Mouse (Mus musculus): ENCODE data around the gene Igsf21. TPM values are rescaled to one million over a fixed set of nuclear protein-coding genes. Genes with fewer than 3 reads are reported as not detected.

Igsf21 gene
- polyA plus RNA-seq, 1 experiment from 2014 or later, result not detected

DNA sequence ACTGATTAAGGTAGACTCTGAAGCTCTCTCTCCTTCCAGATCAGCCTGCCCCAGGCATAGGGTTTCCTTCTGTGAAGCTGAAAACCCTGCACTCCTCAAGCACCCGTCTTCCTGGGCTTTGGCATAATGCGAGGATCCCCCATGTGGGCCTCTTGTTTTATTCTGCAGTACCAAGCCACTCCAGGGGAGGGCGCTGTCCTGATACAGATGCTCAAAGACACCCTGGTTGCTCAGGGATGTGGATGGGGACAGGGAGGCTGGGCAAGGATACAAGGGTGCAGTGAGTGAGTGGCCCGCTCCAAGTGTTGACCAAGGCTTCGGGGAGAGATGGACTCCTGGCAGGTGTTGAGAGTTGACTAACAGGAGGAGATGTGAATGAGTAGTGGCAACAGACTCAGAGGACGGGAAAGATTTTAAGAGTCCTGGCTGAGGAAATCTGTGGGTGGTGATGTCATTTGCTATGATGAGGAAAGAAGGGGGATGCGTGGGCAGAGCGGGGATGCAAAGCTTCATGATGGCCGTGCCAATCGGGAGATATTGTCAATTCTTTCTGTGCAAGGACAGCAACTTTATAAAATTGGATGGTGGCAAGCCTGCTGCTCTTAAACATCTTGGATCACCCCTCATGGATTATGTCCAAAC lies 102.6 kb downstream of the Igsf21 start:
- no peak overlapping the region for H3K4me3 ChIP-seq (ENCODE audit: low read depth, low read length)
- 66% methylated on average over 10 of the region's 10 CpGs for whole genome bisulfite sequencing (ENCODE audit: insufficient replicate concordance)
- no peaks in the 10 kb centered on the region for H3K27me3 ChIP-seq (ENCODE audit: control insufficient read depth, insufficient read depth, low read depth, low read length)
- H3K36me3 ChIP-seq (ENCODE audit: control insufficient read depth, insufficient read depth), result no peaks in the 10 kb centered on the region
- ATAC-seq (ENCODE audit: low read depth), result no peak
- H3K27ac ChIP-seq (ENCODE audit: low read length), result no peak overlapping the region
- no peaks in the 10 kb centered on the region for H3K4me1 ChIP-seq (ENCODE audit: control insufficient read depth, low read depth, low read length)
- H3K4me2 ChIP-seq (ENCODE audit: low read depth, low read length), result no peak overlapping the region
- no peaks in the 10 kb centered on the region; the same call in 1 of the 2 replicates for H3K9me3 ChIP-seq (replicated peaks; ENCODE audit: control insufficient read depth, low read length)
- H3K9ac ChIP-seq (ENCODE audit: low read depth, low read length), result no peak overlapping the region

DNA sequence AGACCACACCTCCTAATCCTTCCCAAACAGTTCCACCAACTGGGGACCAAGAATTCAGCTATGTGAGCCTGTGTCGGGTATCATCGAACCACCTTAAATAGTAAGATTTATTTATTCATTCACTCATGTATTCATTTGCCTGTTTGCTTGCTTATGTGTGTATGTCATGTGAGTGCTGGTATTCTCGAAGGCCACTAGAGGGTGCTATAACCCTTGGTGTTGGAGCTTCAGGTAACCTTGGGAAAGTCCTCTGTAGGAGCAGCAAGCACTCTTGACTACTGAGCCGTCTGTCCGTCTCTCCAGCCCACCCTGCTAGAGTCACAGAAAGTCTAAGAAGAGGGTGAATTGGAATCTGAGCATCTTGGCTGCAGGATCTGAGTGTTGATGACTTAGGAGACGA lies 103.4 kb downstream of the Igsf21 start:
- Histone ChIP-seq H3K4me3 (ENCODE audit: low read depth, low read length) (no peak overlapping the region), H3K27me3 (ENCODE audit: control insufficient read depth, insufficient read depth, low read depth, low read length) (no peaks in the 10 kb centered on the region), H3K4me2 (ENCODE audit: low read depth, low read length) (no peak overlapping the region), H3K27ac (ENCODE audit: low read length) (no peak overlapping the region), H3K9ac (ENCODE audit: low read depth, low read length) (no peak overlapping the region), H3K9me3 (replicated peaks; ENCODE audit: control insufficient read depth, low read length) (no peaks in the 10 kb centered on the region; the same call in 1 of the 2 replicates), H3K36me3 (ENCODE audit: control insufficient read depth, insufficient read depth) (no peaks in the 10 kb centered on the region), H3K4me1 (ENCODE audit: control insufficient read depth, low read depth, low read length) (no peaks in the 10 kb centered on the region)
- ATAC-seq (ENCODE audit: low read depth), result no peak
- 74% methylated on average over 6 of the region's 6 CpGs for WGBS (ENCODE audit: insufficient replicate concordance)

DNA sequence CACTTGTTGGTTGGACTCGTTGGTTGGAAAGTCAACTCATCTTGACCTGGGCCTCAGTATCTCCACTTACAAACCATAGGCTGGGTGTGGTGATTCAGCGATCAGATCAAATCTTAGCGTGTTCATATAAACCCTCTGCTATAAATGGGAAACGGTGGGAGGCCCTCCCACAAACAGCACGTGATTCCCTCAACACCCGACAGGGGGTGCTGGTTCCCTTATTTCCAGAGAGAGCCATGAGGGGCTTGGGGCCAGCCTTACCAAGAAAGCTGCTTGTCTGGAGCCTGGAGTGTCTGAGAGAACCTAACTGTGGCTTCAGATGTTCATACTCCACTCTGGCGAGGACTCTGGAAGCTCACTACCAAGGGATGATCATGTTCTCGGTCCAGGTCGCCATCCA lies 106.1 kb downstream of the Igsf21 start:
- Histone ChIP-seq H3K4me2 (ENCODE audit: low read depth, low read length) (no peak overlapping the region), H3K4me3 (ENCODE audit: low read depth, low read length) (no peak overlapping the region), H3K9ac (ENCODE audit: low read depth, low read length) (no peak overlapping the region), H3K9me3 (replicated peaks; ENCODE audit: control insufficient read depth, low read length) (no peaks in the 10 kb centered on the region; the same call in 1 of the 2 replicates), H3K36me3 (ENCODE audit: control insufficient read depth, insufficient read depth) (no peaks in the 10 kb centered on the region), H3K4me1 (ENCODE audit: control insufficient read depth, low read depth, low read length) (no peaks in the 10 kb centered on the region), H3K27me3 (ENCODE audit: control insufficient read depth, insufficient read depth, low read depth, low read length) (no peaks in the 10 kb centered on the region), H3K27ac (ENCODE audit: low read length) (no peak overlapping the region)
- no peak for ATAC-seq (ENCODE audit: low read depth)
- WGBS (ENCODE audit: insufficient replicate concordance), result 56% methylated on average over 9 of the region's 9 CpGs

DNA sequence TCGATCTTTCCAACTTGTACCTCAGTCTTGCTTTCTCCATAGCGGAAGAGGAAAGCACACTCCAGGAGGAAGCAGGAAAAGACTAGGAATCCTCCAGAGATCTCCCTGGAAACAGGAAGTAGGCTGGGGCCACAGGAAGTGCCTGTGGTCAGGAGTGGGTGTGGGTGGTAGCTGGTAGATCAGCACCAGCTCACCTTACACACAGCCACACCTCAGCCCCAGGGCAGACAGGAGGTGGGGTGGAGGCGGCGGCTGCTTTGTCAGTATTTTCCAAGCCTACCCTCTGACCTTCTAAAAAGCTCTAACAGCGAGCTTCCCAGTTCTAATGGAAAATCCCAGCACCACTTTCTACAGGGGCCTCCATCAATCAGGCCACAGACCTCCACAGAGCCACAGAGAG lies 107.7 kb downstream of the Igsf21 start:
- Histone ChIP-seq H3K27ac (ENCODE audit: low read length) (no peak overlapping the region), H3K36me3 (ENCODE audit: control insufficient read depth, insufficient read depth) (no peaks in the 10 kb centered on the region), H3K27me3 (ENCODE audit: control insufficient read depth, insufficient read depth, low read depth, low read length) (no peaks in the 10 kb centered on the region), H3K4me2 (ENCODE audit: low read depth, low read length) (no peak overlapping the region), H3K4me3 (ENCODE audit: low read depth, low read length) (no peak overlapping the region), H3K9ac (ENCODE audit: low read depth, low read length) (no peak overlapping the region), H3K9me3 (replicated peaks; ENCODE audit: control insufficient read depth, low read length) (no peaks in the 10 kb centered on the region; the same call in 1 of the 2 replicates), H3K4me1 (ENCODE audit: control insufficient read depth, low read depth, low read length) (no peaks in the 10 kb centered on the region)
- no peak for ATAC-seq (ENCODE audit: low read depth)
- 33% methylated on average over 5 of the region's 5 CpGs for WGBS (ENCODE audit: insufficient replicate concordance)

DNA sequence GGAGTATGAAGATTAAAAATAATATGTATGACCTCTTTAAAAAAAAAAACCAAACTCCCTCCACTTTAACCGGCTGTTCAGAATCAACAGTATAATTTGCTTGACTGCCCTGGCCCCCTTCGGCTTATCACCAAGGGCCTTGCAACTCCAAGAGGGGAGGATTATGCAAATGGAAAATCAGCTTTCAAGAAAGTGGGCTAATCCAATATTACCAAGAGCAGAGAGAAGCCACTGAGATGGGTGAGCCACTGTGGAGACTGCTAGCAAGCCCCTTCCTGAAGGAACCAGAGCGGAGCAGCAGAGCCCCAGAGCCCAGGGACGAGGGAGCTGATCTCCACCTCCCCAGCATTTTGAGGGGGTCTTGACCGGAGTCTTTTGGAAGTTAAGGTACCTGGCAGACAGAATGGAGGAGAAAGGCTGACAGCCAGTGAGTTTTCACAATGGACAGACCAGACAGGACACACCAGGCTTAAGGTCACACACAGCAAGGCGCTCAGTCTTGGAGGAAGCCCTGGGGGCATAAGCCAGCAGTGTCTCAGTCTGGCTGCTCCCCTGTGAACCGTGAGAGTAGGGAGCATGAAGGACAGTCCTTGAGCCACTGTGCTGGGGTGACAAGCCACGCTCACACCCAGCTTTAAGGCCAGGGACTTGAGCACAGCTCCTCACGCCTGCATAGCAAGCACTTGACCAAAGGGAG lies 114.8 kb downstream of the Igsf21 start:
- no peak overlapping the region for H3K4me2 ChIP-seq (ENCODE audit: low read depth, low read length)
- no peaks in the 10 kb centered on the region for H3K36me3 ChIP-seq (ENCODE audit: control insufficient read depth, insufficient read depth)
- H3K4me3 ChIP-seq (ENCODE audit: low read depth, low read length), result no peak overlapping the region
- H3K4me1 ChIP-seq (ENCODE audit: control insufficient read depth, low read depth, low read length), result no peaks in the 10 kb centered on the region
- ATAC-seq (ENCODE audit: low read depth), result no peak
- WGBS (ENCODE audit: insufficient replicate concordance), result 36% methylated on average over 9 of the region's 9 CpGs
- no peak overlapping the region for H3K27ac ChIP-seq (ENCODE audit: low read length)
- no peak overlapping the region for H3K9ac ChIP-seq (ENCODE audit: low read depth, low read length)
- no peaks in the 10 kb centered on the region for H3K9me3 ChIP-seq (replicated peaks; ENCODE audit: control insufficient read depth, low read length)
- H3K27me3 ChIP-seq (ENCODE audit: control insufficient read depth, insufficient read depth, low read depth, low read length), result no peaks in the 10 kb centered on the region

DNA sequence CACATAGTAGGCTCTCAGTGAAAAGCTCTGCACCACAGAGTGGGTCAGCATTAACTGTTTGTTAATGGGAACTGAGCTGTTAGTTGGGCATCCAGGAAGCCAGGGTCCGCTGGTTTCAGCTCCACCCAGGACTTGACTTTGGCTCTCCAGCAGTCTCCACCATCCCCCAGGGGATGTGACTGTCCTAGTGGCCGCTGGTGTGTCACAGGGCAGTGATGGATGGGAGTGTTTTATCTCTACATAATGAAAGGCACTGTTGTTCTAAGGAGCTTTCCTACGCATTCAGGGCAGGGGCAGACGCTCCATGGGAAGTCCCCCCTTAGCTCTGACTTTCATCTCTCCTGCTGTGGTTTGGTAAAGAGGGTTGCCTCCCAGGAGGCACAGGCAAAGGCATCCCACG lies 115.4 kb downstream of the Igsf21 start:
- Histone ChIP-seq H3K9me3 (replicated peaks; ENCODE audit: control insufficient read depth, low read length) (no peaks in the 10 kb centered on the region), H3K9ac (ENCODE audit: low read depth, low read length) (no peak overlapping the region), H3K4me1 (ENCODE audit: control insufficient read depth, low read depth, low read length) (no peaks in the 10 kb centered on the region), H3K4me2 (ENCODE audit: low read depth, low read length) (no peak overlapping the region), H3K27ac (ENCODE audit: low read length) (no peak overlapping the region), H3K36me3 (ENCODE audit: control insufficient read depth, insufficient read depth) (no peaks in the 10 kb centered on the region), H3K27me3 (ENCODE audit: control insufficient read depth, insufficient read depth, low read depth, low read length) (no peaks in the 10 kb centered on the region), H3K4me3 (ENCODE audit: low read depth, low read length) (no peak overlapping the region)
- no peak for ATAC-seq (ENCODE audit: low read depth)
- 6% methylated on average over 5 of the region's 5 CpGs for WGBS (ENCODE audit: insufficient replicate concordance)

DNA sequence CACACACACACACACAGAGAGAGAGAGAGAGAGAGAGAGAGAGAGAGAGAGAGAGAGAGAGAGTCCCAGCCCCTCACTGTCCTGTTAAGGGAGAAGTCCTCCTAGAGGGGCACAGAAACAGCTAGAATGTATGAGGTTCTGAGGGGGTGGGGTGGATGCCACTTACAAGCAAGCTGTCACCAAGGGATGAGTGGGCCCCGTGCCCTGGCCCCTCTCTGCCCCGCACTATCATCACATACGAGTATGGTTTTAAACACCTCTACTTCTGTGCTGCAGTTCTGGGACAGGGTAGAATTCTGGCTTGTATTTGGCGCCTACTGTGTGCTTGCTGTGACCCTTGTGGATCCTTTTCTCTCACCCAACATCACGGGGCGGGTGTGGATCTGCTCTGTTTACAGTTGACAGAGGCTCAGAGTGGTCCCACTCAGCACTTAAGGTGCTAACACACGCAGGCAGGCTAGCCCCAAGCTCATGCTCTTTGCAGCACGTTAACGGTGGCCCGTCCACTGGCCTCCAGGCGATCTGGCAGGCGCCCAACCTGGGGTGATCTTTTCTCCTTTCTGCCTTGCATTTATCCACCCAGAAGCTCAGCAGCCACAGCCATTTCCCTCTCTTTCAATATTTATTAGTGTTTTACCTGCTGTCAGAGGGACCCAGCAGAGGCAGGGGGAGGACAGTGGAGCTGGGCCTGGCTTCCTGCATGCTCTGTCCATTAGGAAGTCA lies 116.9 kb downstream of the Igsf21 start:
- Histone ChIP-seq H3K27me3 (ENCODE audit: control insufficient read depth, insufficient read depth, low read depth, low read length) (no peaks in the 10 kb centered on the region), H3K9me3 (replicated peaks; ENCODE audit: control insufficient read depth, low read length) (no peaks in the 10 kb centered on the region), H3K36me3 (ENCODE audit: control insufficient read depth, insufficient read depth) (no peaks in the 10 kb centered on the region), H3K4me2 (ENCODE audit: low read depth, low read length) (no peak overlapping the region), H3K9ac (ENCODE audit: low read depth, low read length) (no peak overlapping the region), H3K27ac (ENCODE audit: low read length) (no peak overlapping the region), H3K4me3 (ENCODE audit: low read depth, low read length) (no peak overlapping the region), H3K4me1 (ENCODE audit: control insufficient read depth, low read depth, low read length) (no peaks in the 10 kb centered on the region)
- no peak for ATAC-seq (ENCODE audit: low read depth)
- 54% methylated on average over 12 of the region's 12 CpGs for WGBS (ENCODE audit: insufficient replicate concordance)

DNA sequence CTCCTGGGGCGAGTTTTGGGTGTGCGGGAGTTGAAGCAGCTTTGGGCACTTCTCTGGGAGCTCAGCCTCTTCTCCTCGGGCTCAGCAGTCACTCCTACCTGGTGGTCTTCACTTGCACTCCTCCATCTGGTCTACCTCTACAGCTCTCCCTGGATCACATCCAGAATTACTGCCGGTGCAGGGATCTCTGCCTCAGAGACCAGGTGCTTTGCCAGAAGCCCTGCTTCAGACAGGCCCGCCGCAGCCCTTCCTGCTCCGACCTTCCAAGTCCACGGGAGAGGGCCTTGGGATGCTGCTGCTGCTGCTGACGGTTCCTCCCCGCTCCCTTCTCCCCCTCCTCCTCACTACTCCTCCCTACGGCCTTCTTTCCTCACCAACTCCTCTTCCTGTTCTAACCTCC lies 118.5 kb downstream of the Igsf21 start:
- H3K36me3 ChIP-seq (ENCODE audit: control insufficient read depth, insufficient read depth), result no peaks in the 10 kb centered on the region
- H3K4me3 ChIP-seq (ENCODE audit: low read depth, low read length), result no peak overlapping the region
- no peak overlapping the region for H3K4me2 ChIP-seq (ENCODE audit: low read depth, low read length)
- no peaks in the 10 kb centered on the region for H3K27me3 ChIP-seq (ENCODE audit: control insufficient read depth, insufficient read depth, low read depth, low read length)
- H3K9ac ChIP-seq (ENCODE audit: low read depth, low read length), result no peak overlapping the region
- WGBS (ENCODE audit: insufficient replicate concordance), result 60% methylated on average over 11 of the region's 11 CpGs
- ATAC-seq (ENCODE audit: low read depth), result no peak
- H3K9me3 ChIP-seq (replicated peaks; ENCODE audit: control insufficient read depth, low read length), result no peaks in the 10 kb centered on the region
- H3K4me1 ChIP-seq (ENCODE audit: control insufficient read depth, low read depth, low read length), result no peaks in the 10 kb centered on the region
- no peak overlapping the region for H3K27ac ChIP-seq (ENCODE audit: low read length)

DNA sequence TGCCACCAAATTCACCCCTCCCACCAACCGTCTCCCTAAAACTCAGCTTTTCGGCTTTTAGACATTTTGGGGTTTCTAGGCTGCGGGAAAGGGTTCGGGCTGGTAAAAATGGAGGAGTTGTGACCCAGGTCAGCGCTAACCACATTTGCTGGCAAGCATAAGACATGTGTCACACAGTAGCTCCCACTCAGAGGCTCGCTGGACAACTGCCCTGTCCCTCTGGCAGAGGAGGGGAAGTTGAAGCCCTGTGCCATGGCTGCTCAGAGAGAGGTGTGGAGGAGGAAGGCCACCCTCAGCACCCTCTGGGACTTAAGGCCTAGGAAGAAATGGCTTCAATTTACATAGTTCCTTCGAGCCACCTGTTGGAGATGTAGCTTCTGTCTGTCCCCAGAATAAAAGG lies 120.8 kb downstream of the Igsf21 start:
- WGBS (ENCODE audit: insufficient replicate concordance), result 64% methylated on average over 7 of the region's 7 CpGs
- H3K27ac ChIP-seq (ENCODE audit: low read length), result no peak overlapping the region
- no peaks in the 10 kb centered on the region for H3K4me1 ChIP-seq (ENCODE audit: control insufficient read depth, low read depth, low read length)
- no peak overlapping the region for H3K9ac ChIP-seq (ENCODE audit: low read depth, low read length)
- H3K36me3 ChIP-seq (ENCODE audit: control insufficient read depth, insufficient read depth), result no peaks in the 10 kb centered on the region
- no peaks in the 10 kb centered on the region for H3K9me3 ChIP-seq (replicated peaks; ENCODE audit: control insufficient read depth, low read length)
- no peak for ATAC-seq (ENCODE audit: low read depth)
- no peak overlapping the region for H3K4me3 ChIP-seq (ENCODE audit: low read depth, low read length)
- H3K27me3 ChIP-seq (ENCODE audit: control insufficient read depth, insufficient read depth, low read depth, low read length), result no peaks in the 10 kb centered on the region
- no peak overlapping the region for H3K4me2 ChIP-seq (ENCODE audit: low read depth, low read length)
